25 mouse cellular contexts compared by ENCODE assay signal in the genomic region with DNA sequence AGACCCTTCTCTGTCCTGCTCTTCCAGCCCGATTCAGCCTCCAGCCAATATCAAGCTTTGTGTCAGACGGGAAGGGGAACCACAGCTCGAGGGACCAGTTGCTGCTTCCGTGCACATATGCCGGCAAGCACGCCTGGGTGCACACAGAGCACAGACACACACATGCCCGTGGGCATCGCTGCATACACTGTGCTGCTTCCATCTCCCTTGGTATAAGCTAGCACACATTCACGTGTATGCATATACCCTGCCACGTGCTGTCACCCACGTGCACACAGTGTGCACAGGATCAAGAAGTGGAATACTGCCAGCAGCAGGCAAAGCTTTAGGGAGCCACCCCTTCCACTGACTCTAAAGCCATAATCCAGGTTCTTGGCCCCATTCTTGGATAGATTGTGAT. TPM values are rescaled to one million over a fixed set of nuclear protein-coding genes. Genes with fewer than 3 reads are reported as not detected.
DNase-seq lines count a peak whose midpoint lies in the region; ATAC-seq and TF ChIP-seq lines count a peak whose summit lies in the region.
"Had no signal": no experiment of that assay in that cellular context is flagged by ENCODE, and none has a peak within 500 bp of the region (broad histone marks: within the 10 kb centered on the region; RNA-seq: fewer than 3 reads in every experiment).

No protein-coding gene starts in this region.

- peak; percentile 24 for DNase-seq in forebrain, postnatal 0 days
- peak; percentile 50 for DNase-seq in A20 (ENCODE audit: low read depth, low spot score)
- DNase-seq in layer of hippocampus, postnatal 10 days (ENCODE audit: low spot score in 2 of 2): peak; percentile 40 to 48
- DNase-seq in retina, embryonic 14.5 days (ENCODE audit: low spot score): peak; percentile 34
- no peak for DNase-seq in T-cell, adult 2 months (ENCODE audit: low spot score)
- DNase-seq in lung, postnatal 36 days: no peak
- DNase-seq: adrenal gland, adult 8-10 months; cerebellum, adult 9-10 months; gastrocnemius, postnatal 14 days; kidney, adult 18-20 months; kidney, postnatal 4 days; thymus, adult 18-20 months had no signal

- H3K9me3 ChIP-seq in forebrain, postnatal 0 days (ENCODE audit: low read length): no peaks in the 10 kb centered on the region
- H3K9me3 ChIP-seq in forebrain, embryonic 13.5 days (replicated peaks): no peaks in the 10 kb centered on the region
- H3K9me3 ChIP-seq: G1E; heart, embryonic 10.5 days; limb, embryonic 13.5 days; midbrain, embryonic 15.5 days had no signal

- H3K4me1 ChIP-seq in forebrain, postnatal 0 days (ENCODE audit: insufficient read depth): peaks cover 8% of the 10 kb centered on the region; the same call in 1 of the 2 replicates
- H3K4me1 ChIP-seq in forebrain, embryonic 13.5 days: peaks cover 23% of the 10 kb centered on the region

- H3K4me2 ChIP-seq in forebrain, postnatal 0 days (ENCODE audit: low read depth): no peak overlapping the region
- H3K4me2 ChIP-seq in forebrain, embryonic 13.5 days: no peak overlapping the region
- H3K4me2 ChIP-seq: limb, embryonic 13.5 days; midbrain, embryonic 15.5 days had no signal

- no peak overlapping the region for H3K27ac ChIP-seq in forebrain, postnatal 0 days (ENCODE audit: low read depth, low read length)
- no peak overlapping the region for H3K27ac ChIP-seq in forebrain, embryonic 13.5 days
- H3K27ac ChIP-seq: heart, embryonic 10.5 days; limb, embryonic 13.5 days; midbrain, embryonic 15.5 days had no signal

- H3K27me3 ChIP-seq in forebrain, postnatal 0 days (ENCODE audit: insufficient read depth, low read length): no peaks in the 10 kb centered on the region
- no peaks in the 10 kb centered on the region for H3K27me3 ChIP-seq in forebrain, embryonic 13.5 days

- no peaks in the 10 kb centered on the region for H3K36me3 ChIP-seq in forebrain, postnatal 0 days (ENCODE audit: insufficient read depth)
- H3K36me3 ChIP-seq in forebrain, embryonic 13.5 days (ENCODE audit: poor library complexity, severe bottlenecking): no peaks in the 10 kb centered on the region
- H3K36me3 ChIP-seq: G1E; heart, embryonic 10.5 days; limb, embryonic 13.5 days; midbrain, embryonic 15.5 days had no signal

- ATAC-seq in forebrain, postnatal 0 days: no peak
- ATAC-seq in forebrain, embryonic 13.5 days: no peak
- no peak for ATAC-seq in megakaryocyte-erythroid progenitor cell, adult 5-6 weeks (replicated peaks; ENCODE audit: low FRiP score, low TSS enrichment, poor library complexity, severe bottlenecking)
- ATAC-seq: hindbrain, embryonic 16.5 days; midbrain, embryonic 15.5 days had no signal

- H3K4me3 ChIP-seq in forebrain, postnatal 0 days (ENCODE audit: low read depth, low read length): no peak overlapping the region
- no peak overlapping the region for H3K4me3 ChIP-seq in forebrain, embryonic 13.5 days
- H3K4me3 ChIP-seq: heart, embryonic 10.5 days; limb, embryonic 13.5 days; midbrain, embryonic 15.5 days had no signal

- TF ChIP-seq CTCF in forebrain, postnatal 0 days (IDR thresholded peaks at IDR 0.05; ENCODE audit: low read depth): no peak

- 77% methylated on average over 11 of the region's 11 CpGs for WGBS in forebrain, postnatal 0 days
- 85% methylated on average over 11 of the region's 11 CpGs for WGBS in forebrain, embryonic 13.5 days

- no peak overlapping the region for H3K9ac ChIP-seq in forebrain, postnatal 0 days
- H3K9ac ChIP-seq in forebrain, embryonic 13.5 days: no peak overlapping the region
- H3K9ac ChIP-seq: limb, embryonic 13.5 days; midbrain, embryonic 15.5 days had no signal

RNA-seq across cellular contexts. Expression of gene Camkv, which starts 1.3 kb away (rescaled TPM):
- 228 and 329 TPM in 2 replicates for total RNA-seq in forebrain, postnatal 0 days (2014; rRNA removed)
- 194 and 197 TPM in 2 replicates for polyA plus RNA-seq in forebrain, postnatal 0 days (2015; fragmentation: Nextera tagmentation; extraction: Ambion mirVana)
- polyA plus RNA-seq in forebrain, embryonic 13.5 days (2015; fragmentation: Nextera tagmentation; extraction: Ambion mirVana): 23.6 and 27.2 TPM in 2 replicates
- total RNA-seq in layer of hippocampus, postnatal 10 days (2021): 100 to 1,000 TPM; 441 to 473 TPM
- 0.22 TPM in 1 of 2 replicates, not detected in the other for total RNA-seq in megakaryocyte-erythroid progenitor cell, adult 5-6 weeks (2014; fragmentation: Nextera tagmentation)
- total RNA-seq in megakaryocyte-erythroid progenitor cell, adult 5-6 weeks (2017): not detected in 2 replicates
- total RNA-seq: heart, postnatal 25 days had no signal
- polyA plus RNA-seq: G1E had no signal

RNA-seq across cellular contexts. Expression of gene Actl11, which starts 5.9 kb away (rescaled TPM):
- not detected in 2 replicates for total RNA-seq in forebrain, postnatal 0 days (2014; rRNA removed)
- polyA plus RNA-seq in forebrain, postnatal 0 days (2015; fragmentation: Nextera tagmentation; extraction: Ambion mirVana): not detected in 2 replicates
- polyA plus RNA-seq in forebrain, embryonic 13.5 days (2015; fragmentation: Nextera tagmentation; extraction: Ambion mirVana): not detected in 2 replicates
- not detected for total RNA-seq in layer of hippocampus, postnatal 10 days (2021)
- total RNA-seq in megakaryocyte-erythroid progenitor cell, adult 5-6 weeks (2014; fragmentation: Nextera tagmentation): not detected in 2 replicates
- total RNA-seq in megakaryocyte-erythroid progenitor cell, adult 5-6 weeks (2017): not detected in 2 replicates
- total RNA-seq: adrenal gland, adult 8-10 months; gastrocnemius, postnatal 14 days; heart, postnatal 25 days had no signal
- polyA plus RNA-seq: C2C12; embryonic facial prominence, embryonic 11.5 days; frontal cortex, adult 2 months; G1E; heart, embryonic 10.5 days; hindbrain, embryonic 16.5 days; limb, embryonic 13.5 days; liver, embryonic 16.5 days; midbrain, embryonic 15.5 days; neural tube, embryonic 11.5 days had no signal

RNA-seq across cellular contexts. Expression of gene Traip, which starts 15.8 kb away (rescaled TPM):
- total RNA-seq in forebrain, postnatal 0 days (2014; rRNA removed): 11.0 and 15.7 TPM in 2 replicates
- 11.2 TPM in 2 replicates for polyA plus RNA-seq in forebrain, postnatal 0 days (2015; fragmentation: Nextera tagmentation; extraction: Ambion mirVana)
- 21.7 and 23.6 TPM in 2 replicates for polyA plus RNA-seq in forebrain, embryonic 13.5 days (2015; fragmentation: Nextera tagmentation; extraction: Ambion mirVana)
- total RNA-seq in layer of hippocampus, postnatal 10 days (2021): 10 to 100 TPM; 19.6 to 25.9 TPM
- 22.4 and 31.0 TPM in 2 replicates for total RNA-seq in megakaryocyte-erythroid progenitor cell, adult 5-6 weeks (2014; fragmentation: Nextera tagmentation)
- 17.2 and 18.4 TPM in 2 replicates for total RNA-seq in megakaryocyte-erythroid progenitor cell, adult 5-6 weeks (2017)

RNA-seq across cellular contexts. Expression of gene Mst1r, which starts 27.5 kb away (rescaled TPM):
- 0.86 and 1.0 TPM in 2 replicates for total RNA-seq in forebrain, postnatal 0 days (2014; rRNA removed)
- 0.48 and 1.0 TPM in 2 replicates for polyA plus RNA-seq in forebrain, postnatal 0 days (2015; fragmentation: Nextera tagmentation; extraction: Ambion mirVana)
- polyA plus RNA-seq in forebrain, embryonic 13.5 days (2015; fragmentation: Nextera tagmentation; extraction: Ambion mirVana): 0.46 and 0.74 TPM in 2 replicates
- total RNA-seq in layer of hippocampus, postnatal 10 days (2021): 1 to 10 TPM; 4.2 to 7.2 TPM
- total RNA-seq in megakaryocyte-erythroid progenitor cell, adult 5-6 weeks (2014; fragmentation: Nextera tagmentation): not detected in 2 replicates
- total RNA-seq in megakaryocyte-erythroid progenitor cell, adult 5-6 weeks (2017): not detected in 2 replicates
- total RNA-seq: G1E had no signal

RNA-seq across cellular contexts. Expression of gene Uba7, which starts 41.2 kb away (rescaled TPM):
- 3.5 and 4.0 TPM in 2 replicates for total RNA-seq in forebrain, postnatal 0 days (2014; rRNA removed)
- 4.5 and 4.8 TPM in 2 replicates for polyA plus RNA-seq in forebrain, postnatal 0 days (2015; fragmentation: Nextera tagmentation; extraction: Ambion mirVana)
- 2.7 and 3.1 TPM in 2 replicates for polyA plus RNA-seq in forebrain, embryonic 13.5 days (2015; fragmentation: Nextera tagmentation; extraction: Ambion mirVana)
- 1 to 10 TPM; 3.7 to 4.1 TPM for total RNA-seq in layer of hippocampus, postnatal 10 days (2021)
- 111 and 114 TPM in 2 replicates for total RNA-seq in megakaryocyte-erythroid progenitor cell, adult 5-6 weeks (2014; fragmentation: Nextera tagmentation)
- 17.7 and 30.3 TPM in 2 replicates for total RNA-seq in megakaryocyte-erythroid progenitor cell, adult 5-6 weeks (2017)

Comparison
In these comparisons a context has a peak if more than half of its experiments do, and no peak if none do; other contexts are left out.
1. DNase-seq: peak in forebrain, postnatal 0 days (single experiment), A20 (single experiment), layer of hippocampus, postnatal 10 days (2 of 2) and retina, embryonic 14.5 days (single experiment); none in T-cell, adult 2 months (single experiment) and lung, postnatal 36 days (single experiment).
2. RNA of gene Camkv, which starts 1.3 kb away (total RNA-seq): 441 to 473 TPM in layer of hippocampus, postnatal 10 days and 228 to 329 TPM in forebrain, postnatal 0 days; 0.22 TPM in megakaryocyte-erythroid progenitor cell, adult 5-6 weeks; every median in the first group is over 100 times any median in the second.